Mouse (Mus musculus): ENCODE measurements around the gene Sema5a.

Sema5a gene

DNA sequence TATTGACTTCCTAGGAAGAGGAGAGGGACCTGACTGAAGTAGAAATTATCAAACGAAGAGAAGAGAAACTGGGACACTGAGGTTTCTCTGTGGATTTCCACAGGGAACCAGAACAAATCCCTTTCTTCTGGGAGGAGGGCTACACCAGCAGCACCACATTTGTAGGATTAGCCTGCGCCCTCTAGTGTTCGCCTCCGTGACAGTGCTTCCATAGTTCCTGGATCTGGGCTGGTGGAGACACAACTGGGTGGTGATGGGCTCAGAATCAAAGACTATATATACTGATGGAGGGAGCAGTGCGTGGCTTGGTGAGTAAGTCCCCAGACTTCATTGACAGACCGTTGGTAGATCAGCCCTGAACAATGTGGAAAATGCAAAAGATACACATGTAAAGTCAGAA lies 193.0 kb downstream of the Sema5a start:
- peak; percentile 70 for DNase-seq (ENCODE audit: low spot score in 2 of 2)

DNA sequence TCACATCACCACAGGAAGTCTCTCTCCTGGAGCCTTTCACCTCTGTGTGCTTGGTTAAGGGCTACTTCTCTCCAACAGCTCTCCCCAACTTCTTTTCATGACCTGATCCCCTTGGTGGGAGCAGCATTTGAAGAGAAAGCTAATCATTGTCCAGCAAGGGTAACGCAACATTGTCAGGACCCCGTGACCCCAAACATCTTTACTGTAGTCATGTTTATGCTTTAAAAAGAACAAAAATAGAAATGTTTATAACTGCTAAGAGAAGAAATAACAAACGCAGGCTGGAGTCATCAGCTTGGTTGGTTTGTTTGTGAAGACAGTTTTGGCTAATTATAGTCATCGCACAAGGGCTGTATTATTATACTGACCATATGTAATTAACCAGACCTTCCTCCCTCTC lies 198.1 kb downstream of the Sema5a start:
- no peak for DNase-seq (ENCODE audit: low spot score in 2 of 2)

DNA sequence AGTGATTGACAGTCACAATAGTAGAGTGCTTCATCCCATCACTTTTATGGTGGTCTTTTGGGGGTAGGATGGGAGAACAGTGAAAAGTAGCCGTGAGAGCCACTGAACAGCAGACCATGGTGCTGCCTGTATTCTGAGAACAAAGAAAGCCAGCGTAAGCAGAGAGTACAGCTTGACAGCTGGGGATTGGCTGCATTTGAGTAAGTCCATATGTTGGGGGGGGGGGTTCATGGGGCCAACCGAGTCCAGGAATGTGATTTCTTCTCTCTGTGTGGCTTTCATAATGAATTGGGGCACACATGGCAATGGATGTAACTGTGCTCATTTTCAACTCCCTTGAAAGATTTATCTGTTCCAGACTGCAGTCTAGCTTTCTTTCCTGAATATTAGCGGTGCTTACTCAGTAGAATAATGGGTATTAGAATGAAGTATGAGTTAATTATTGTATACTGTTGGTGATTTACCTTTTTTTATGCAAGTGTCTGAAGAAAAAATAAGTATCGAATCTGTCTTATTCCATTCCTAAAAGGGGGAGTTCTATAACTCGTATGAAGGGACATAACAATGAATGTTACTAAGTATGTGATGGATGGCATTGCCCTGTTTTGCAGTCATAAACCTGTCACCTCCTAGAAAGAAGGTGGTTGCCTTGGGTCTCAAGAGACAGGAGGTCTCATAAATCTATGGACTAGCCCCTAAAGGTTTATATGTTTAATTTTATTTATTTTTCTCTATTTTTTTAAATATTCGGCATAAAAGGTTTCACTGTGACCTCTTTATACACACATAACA lies 203.1 kb downstream of the Sema5a start:
- DNase-seq (ENCODE audit: low spot score in 2 of 2): no peak

DNA sequence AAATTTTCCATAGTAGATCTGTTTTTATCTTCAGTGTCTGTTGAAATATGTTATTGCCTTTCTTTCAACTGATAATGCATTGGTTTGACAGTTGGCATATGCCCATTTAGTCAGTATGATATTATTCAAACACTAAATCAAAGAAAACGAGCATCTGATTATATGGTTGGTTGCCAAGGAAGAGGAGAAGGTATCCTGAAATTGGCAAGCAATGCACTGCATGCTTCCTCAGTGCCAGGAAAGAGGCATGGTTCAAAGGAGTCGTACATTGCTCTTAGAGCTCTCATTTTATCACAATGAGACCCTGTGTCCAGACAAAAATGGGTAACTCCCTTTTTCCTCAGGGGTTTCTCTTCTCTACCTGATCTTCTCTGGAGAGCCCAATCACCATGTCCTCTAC lies 214.4 kb downstream of the Sema5a start:
- DNase-seq (ENCODE audit: low spot score in 2 of 2): no peak

DNA sequence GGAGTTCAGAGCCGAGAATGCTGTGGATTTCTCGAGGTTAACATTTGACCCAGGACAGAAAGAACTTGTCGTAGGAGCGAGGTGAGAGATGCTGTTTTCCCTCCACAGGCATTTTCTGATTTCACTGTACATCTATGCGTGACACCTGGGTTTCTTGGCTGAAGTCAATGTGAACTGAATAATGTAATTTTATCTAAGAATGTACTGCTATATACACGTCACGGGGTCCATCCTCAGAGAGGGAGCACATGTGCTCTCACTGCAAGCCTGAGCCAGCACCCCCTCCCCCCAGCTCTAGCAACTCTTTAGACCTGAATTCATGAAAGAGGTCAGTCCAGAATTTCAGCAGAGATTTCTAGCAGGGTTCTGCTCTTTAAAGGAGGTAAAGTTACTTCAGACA lies 215.6 kb downstream of the Sema5a start:
- DNase-seq (ENCODE audit: low spot score in 2 of 2): no peak

DNA sequence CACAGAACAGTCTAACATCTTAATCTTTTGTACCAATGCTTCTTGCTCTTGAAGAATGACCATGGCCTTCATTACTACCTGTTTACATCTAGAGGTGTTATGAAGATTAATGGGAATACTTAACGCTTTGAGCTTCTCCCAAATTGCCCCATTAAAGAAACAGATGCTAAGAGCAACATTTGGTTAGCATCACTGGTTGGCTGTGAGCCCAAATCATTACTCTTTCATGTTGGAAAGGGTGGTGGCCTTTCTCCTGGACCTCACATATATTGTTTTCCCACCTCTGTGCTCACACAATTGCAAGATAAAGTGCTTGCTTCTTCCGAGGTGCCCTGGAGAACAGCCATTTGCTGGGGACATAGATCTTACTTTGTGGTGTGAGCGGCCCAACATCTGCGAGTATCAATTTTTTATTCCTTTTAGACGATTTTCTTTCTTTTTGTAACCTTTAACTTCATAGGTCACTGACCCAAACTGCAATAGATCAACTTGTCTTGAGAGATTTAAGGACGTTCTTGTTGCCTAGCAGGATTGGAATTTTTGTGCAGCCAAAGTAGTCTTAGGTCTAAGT lies 227.0 kb downstream of the Sema5a start:
- DNase-seq (ENCODE audit: low spot score in 2 of 2): no peak

DNA sequence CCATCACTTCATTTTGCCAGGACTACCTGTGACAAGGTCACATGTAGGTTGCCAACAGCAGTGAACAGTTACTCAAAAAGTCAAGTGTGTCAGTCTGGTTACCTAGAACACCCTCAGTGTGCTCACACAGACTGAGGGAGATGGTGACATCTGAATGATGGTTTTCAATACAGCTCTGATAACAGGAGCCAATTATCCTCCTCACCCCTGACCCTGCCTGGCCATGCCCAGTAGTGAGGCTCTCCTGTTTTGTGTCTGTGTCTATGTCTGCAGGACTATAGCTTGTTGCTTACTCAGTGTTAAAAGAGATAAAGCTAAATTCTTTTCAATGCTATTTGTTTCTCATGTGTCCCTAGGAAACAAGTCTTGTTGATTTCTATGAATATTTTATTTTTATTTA lies 236.1 kb downstream of the Sema5a start:
- no peak for DNase-seq (ENCODE audit: low spot score in 2 of 2)

DNA sequence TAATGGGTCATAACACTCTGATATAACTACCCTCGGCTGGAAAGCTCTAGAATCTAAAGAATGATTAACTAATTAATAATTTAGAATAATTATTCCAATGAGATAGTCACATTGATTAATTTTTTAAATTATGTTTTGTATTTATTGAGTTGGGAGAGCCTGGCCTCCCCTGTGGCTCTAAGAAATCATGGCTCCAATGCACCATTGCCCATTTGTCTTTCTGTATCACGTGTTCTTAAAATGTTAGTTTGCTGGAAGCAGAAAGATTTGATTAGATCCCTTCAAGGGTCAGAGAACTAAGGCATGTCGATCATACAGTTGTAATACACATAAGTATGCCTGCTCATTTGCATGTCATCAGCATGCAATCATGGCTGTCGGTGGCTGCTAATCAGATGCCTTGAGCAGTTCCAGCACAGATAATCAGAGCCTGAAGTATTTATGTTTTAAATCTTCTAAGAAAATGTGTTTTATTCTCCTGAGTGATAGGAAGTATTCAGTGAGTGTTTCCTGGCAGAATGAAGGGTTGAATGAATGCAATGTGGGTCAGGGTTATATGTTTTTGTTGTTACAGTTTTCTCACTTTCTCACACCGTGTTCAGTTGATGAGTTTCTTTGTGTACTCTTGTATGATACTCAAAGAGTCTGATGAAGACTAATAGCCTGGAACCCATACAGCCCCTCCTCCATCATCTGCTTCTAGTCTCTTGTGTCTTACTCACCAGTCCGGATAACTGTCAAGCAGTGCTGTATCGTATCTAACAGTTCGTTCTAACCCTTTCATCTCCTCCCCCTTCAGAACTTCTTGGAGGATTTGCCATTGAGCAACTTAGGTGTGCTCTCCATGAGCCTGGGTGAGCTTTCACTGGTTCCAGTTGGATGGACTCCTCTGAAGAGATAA lies 240.7 kb downstream of the Sema5a start:
- DNase-seq (ENCODE audit: low spot score in 2 of 2): no peak

DNA sequence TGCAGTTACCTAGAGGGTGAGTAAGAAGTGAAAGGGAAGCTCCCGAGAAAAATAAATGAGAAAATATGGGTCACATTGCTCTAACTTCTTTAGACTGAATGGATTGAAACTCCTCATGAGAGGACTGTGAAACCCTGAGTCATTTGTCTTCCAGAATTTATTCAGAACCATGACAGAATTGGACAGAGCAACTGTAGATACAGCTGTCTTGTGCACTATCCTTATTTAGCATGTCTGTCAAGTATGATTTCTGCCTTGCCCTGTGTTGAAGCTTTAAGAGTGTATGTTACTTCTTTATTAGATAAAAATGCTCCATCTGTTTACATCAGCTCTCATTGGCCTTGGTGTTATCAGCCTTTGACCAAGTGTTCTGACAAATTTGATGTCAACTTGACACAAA lies 243.4 kb downstream of the Sema5a start:
- no peak for DNase-seq (ENCODE audit: low spot score in 2 of 2)

DNA sequence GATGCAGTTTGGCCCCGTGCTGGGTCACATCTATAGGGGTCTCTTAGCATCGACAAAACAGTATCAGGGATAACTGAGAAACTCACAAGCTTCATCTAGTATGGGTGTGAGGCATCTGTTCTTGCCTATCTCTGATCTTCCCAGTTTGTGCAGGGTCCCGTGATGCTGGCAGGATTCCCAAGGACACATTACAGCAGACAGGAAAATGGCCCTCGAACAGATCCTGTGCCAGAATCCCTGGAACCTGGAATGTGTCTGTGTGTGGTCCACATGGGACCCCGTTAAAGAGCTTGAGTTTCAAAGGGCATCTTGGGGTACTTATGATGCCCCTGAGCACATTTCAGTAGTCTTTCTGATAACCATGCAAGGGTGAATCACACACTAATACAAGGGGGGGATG lies 249.6 kb downstream of the Sema5a start:
- no peak for DNase-seq (ENCODE audit: low spot score in 2 of 2)

DNA sequence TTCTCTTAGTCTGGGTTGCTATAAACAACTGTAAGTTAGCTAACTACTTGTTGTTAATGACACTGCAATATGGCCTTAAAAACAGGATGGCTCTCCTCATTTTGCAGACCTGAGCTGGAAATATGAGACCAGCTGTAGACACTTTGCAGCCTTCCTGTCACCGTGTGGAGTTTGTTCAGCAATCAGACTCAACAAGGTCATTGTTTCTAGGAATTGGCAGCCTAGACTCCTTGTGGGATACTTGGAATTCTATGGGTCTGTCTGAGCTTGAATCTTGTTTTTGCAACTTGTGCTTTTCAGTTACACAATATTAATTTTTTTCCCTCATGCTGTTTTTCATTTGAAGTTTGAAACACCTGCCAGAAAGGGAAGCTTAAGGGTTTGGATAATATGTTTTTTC lies 250.3 kb downstream of the Sema5a start:
- no peak for DNase-seq (ENCODE audit: low spot score in 2 of 2)

DNA sequence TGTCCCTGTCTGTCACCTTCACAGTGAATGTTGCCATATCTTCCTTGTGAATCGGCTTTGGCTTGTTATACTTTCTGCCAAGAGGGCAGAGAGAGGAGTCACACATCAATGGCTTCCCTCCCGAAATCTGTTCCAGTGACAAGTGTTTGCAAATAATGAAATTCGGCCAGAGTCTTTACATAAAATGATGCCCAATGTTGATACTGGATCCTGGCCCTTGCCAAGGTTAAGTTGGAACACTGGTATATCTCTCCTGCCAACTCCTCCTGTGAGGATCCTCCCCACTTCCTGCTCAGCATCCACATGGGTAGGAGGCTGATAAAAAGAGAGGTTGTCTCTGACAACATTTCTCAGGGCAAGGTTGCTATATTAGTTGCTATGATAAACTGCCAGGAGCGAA lies 252.3 kb downstream of the Sema5a start:
- DNase-seq (ENCODE audit: low spot score in 2 of 2): no peak

DNA sequence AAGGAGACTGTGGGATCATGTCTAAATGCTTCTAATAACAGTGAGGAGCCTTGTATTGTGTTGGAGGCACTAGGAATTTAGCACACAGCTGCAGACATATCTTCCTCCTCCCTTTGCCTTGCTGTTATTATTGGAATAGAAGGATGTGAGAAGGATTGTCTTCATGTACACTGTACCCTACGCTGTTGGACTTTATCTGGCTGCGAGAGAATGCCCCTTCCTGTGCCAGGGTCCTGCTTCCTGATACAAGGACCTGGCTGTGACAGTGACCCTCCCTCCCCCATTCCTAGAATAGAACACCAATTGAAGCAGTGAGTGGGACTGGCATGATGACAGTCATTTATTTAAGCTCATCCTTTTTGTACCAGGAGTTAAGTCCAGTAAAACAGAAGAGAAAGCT lies 261.3 kb downstream of the Sema5a start:
- no peak for DNase-seq (ENCODE audit: low spot score in 2 of 2)

DNA sequence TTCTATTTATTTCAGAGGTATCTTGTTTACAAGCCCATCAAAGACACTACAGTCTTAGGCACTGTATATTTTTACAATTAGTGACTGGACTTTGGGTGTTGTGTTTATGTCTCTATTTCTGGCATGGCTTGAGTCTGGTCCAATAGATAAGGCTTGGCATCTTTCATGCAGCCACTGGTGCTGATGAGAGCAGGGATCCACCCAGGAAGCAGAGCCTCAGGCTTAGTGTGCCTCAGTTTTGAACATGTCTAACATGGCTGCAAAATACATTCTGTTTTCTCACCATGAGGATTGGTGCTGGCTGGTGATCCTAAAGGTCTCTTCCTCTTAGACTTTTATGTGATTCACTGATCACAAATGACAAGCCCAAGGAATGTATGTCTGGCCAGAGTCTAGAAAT lies 263.7 kb downstream of the Sema5a start:
- no peak for DNase-seq (ENCODE audit: low spot score in 2 of 2)

DNA sequence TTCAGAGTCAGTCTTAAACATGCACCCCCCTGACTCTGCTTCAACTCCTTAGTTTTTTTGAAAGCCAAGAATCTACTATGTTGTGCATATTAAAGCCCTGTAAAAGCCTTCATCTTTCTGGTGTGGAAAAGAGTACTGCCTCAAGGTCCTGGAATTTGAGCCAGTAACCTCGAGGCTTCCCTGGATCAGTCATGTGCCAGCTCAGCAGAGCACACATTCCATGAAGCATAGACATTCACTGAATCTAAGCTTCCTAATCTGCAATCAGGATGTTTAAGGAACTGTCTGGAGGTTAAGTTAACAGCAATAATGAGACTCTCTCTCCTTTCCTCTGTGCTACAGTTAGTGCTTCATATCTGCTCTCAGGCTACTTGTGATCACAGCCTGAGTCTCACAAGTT lies 270.3 kb downstream of the Sema5a start:
- no peak for DNase-seq (ENCODE audit: low spot score in 2 of 2)

DNA sequence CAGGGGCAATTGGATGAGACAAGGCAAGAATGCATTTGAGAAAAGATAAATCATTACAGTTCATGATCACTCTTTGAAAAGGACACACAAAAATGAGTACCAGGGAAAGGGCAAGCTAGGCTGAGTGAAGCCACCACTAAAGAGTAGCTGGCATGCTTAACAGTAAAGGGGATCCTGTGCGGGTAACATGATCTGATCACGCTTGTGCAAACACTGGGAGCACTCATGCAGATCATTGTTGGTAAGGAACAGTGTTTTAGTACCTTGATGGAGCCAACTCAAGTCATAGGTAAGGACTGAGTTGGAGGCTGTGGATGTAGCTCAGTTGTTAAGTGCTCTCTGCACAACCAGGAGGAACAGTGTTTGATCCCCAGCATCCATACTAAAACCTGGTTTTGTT lies 273.3 kb downstream of the Sema5a start:
- DNase-seq (ENCODE audit: low spot score in 2 of 2): no peak

DNA sequence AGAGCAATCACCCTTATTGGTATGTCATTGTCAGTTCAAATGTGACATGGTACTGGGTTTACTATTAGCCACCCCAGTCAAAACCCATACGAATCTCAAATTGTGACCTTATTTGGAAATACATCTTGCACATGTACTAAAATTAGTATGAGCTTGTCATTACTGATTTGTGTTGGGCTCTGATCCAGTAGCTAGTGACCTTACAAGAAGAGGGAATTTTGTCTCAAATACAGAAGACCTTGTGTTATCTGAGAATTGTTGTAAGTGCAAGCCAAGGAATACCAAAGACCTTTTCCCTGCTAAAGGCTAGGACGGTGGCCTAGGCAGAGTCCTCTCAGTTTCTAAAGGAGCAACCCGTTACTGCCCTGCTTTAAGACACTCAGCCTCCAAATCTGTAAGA lies 287.9 kb downstream of the Sema5a start:
- DNase-seq (ENCODE audit: low spot score in 2 of 2): no peak

DNA sequence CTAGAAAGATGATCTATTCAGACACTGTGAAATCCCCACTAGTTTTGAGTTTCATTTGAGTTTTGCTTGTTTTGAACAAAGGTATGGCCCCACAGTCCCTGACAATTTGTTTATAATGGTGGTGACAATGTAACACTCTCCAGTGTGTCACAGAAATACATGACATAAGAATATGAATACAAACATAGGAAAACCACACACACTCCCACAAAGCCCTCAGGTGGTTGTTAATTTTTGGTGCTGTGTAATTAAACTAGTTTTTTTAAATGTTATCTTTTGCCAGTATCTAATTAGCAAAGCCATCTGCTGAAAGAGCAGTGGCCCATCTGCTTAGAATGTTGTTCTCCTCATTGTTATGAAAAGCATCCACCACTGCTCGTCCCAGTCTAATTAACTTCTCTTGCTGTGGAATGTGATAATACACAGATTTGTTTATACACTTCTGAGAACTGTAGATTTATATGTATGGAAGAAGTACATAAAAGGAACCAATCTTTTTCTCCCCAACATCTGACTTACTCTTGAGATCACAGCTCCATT lies 289.0 kb downstream of the Sema5a start:
- DNase-seq (ENCODE audit: low spot score in 2 of 2): no peak

DNA sequence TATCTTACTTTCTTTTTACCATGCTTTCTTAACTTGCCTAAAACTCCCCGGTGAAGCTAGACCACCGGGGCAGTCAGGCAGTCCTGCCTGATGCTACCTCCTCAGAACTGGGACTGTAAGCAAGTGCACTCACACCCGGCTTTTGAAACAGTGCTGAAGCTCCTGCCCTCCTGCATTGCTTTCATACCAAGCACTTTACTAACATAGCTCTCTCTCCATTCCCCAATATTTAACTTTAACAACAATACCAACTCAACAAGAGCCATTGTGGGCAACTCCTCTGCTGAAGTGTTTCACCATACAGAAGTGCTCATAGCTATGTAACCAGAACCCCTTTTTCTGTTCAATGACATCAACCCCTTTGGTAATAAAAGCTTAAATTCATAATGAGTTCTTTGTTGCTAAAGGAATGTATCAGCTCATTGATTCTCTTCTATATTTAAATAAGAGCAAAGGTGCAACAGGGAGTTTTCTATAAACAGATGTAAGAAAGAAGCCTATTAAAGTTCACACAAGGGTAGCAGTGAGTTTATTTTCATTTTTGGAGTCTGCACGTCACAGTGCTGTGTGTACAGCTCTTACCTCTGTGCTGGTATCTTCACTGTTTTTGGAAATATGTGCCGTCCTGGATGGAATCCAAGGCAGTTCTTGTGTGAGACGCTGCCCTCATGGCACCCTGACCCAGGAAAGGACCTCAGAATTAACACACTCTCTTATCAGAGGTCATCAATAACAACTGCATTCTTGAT lies 292.3 kb downstream of the Sema5a start:
- no peak for DNase-seq (ENCODE audit: low spot score in 2 of 2)

DNA sequence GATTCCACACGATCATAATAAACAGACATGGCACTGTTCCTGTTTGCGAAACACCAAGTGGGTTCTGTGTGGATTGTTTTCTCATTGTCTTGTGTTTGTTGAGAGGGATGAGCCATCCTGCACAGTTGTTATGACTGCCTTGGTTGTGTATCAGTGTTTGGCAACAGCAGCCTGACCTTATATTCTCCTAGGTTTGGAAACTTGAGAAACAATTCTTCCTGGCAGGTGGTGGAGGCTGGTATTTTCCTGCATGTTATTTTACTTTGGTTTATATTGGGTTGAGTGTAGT lies 292.8 kb downstream of the Sema5a start:
- DNase-seq (ENCODE audit: low spot score in 2 of 2): no peak

DNA sequence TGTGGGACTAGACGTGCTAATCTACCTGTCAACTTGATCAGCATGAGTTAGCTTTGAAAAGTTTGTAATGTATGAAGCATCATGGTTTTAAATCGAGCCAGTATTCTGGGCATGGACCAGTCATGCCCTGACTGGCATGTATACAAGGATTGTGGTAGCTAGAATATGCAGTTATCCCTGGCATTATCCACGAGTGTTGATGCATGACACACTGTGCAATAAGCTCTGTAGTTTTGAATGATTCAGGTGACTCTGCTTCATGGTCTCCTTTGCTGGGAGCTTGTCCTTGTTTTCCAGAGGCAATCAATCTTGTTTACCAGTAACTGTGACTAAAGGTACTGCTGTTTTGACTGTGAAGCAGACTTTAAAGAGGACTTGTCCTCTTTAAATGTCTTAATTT lies 293.5 kb downstream of the Sema5a start:
- no peak for DNase-seq (ENCODE audit: low spot score in 2 of 2)

DNA sequence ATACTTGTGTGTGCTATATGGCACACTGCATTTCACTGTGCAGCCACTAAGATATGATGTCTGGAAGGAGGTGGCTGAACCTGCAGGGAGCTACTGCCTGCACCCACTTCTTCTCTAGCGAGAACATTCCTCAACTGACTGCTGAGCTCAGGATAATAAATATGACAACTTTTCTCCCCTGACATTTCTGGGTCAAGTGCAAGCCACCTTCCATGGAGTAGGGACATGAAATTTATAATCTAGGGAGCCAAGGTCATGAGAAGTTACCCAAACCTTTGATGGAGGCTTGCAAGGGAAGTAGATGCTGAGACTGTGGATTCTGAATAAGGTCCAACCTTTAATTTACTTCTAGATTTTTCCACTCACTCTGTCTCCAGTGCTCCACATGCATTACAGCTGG lies 298.1 kb downstream of the Sema5a start:
- DNase-seq (ENCODE audit: low spot score in 2 of 2): no peak
